Mouse (Mus musculus): Measurements from ENCODE around the gene Gm20765. TPM values are rescaled to one million over a fixed set of nuclear protein-coding genes. Genes with fewer than 3 reads are reported as not detected.

The Gm20765 gene
- polyA plus RNA-seq, 1 experiment from 2014 or later, result not detected

GRCm38 (mm10) chr10:104214527-104214926 is 29.2 kb downstream of the Gm20765 start:
- 74% methylated on average over 5 of the region's 5 CpGs for WGBS (ENCODE audit: insufficient replicate concordance)
- H3K27ac ChIP-seq (ENCODE audit: low read length), result no peak overlapping the region
- H3K9me3 ChIP-seq (replicated peaks; ENCODE audit: control insufficient read depth, low read length), result no peaks in the 10 kb centered on the region
- H3K27me3 ChIP-seq (ENCODE audit: control insufficient read depth, insufficient read depth, low read depth, low read length), result no peaks in the 10 kb centered on the region
- no peaks in the 10 kb centered on the region for H3K36me3 ChIP-seq (ENCODE audit: control insufficient read depth, insufficient read depth)
- H3K4me3 ChIP-seq (ENCODE audit: low read depth, low read length), result no peak overlapping the region
- no peak overlapping the region for H3K9ac ChIP-seq (ENCODE audit: low read depth, low read length)
- ATAC-seq (ENCODE audit: low read depth), result no peak
- H3K4me2 ChIP-seq (ENCODE audit: low read depth, low read length), result no peak overlapping the region
- no peaks in the 10 kb centered on the region for H3K4me1 ChIP-seq (ENCODE audit: control insufficient read depth, low read depth, low read length)

DNA sequence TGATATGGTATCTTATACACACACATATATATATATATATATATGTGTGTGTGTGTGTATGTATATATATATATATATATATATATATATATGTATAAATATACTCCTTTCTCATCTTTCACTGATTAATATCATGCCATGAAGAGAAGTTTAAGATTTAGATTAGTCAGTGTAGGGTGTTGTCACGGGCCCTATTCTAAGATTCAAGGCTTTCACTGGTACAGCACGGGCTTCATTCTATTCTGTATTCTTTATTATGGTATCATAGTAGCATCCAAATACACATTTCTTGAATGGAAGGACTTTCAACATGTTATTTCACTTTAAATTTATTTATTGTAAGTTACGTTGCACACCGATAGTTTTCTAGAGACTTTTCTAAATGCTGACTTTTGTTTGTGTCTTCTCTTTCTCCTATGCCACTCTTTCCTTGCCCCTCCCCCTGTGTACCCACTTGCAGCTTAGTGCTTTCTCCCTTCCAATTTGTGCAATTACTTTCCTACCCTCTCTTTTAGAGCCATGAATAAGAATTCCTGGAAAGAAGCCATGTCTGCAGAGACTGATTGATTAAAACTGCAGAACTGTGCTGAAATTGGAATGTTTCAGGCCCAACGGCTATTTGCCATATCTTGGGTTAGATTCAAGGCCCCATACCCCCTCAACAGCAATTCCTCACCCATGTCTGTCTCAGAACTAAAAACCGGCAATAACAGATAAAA is 35.1 kb downstream of the Gm20765 start:
- no peak overlapping the region for H3K27ac ChIP-seq (ENCODE audit: low read length)
- no peak overlapping the region for H3K9ac ChIP-seq (ENCODE audit: low read depth, low read length)
- no peak overlapping the region for H3K4me2 ChIP-seq (ENCODE audit: low read depth, low read length)
- H3K4me1 ChIP-seq (ENCODE audit: control insufficient read depth, low read depth, low read length), result no peaks in the 10 kb centered on the region
- no peak for ATAC-seq (ENCODE audit: low read depth)
- H3K36me3 ChIP-seq (ENCODE audit: control insufficient read depth, insufficient read depth), result no peaks in the 10 kb centered on the region
- no peaks in the 10 kb centered on the region for H3K27me3 ChIP-seq (ENCODE audit: control insufficient read depth, insufficient read depth, low read depth, low read length)
- H3K4me3 ChIP-seq (ENCODE audit: low read depth, low read length), result no peak overlapping the region
- H3K9me3 ChIP-seq (replicated peaks; ENCODE audit: control insufficient read depth, low read length), result no peaks in the 10 kb centered on the region
- 59% methylated on average over 6 of the region's 6 CpGs for WGBS (ENCODE audit: insufficient replicate concordance)

Other genes starting within 250 kb of the Gm20765 start
- gene Gm21293, start 42.5 kb upstream of the Gm20765 start, polyA plus RNA-seq (2015; fragmentation: Nextera tagmentation; extraction: Ambion mirVana), result not detected in 2 replicates
- gene Gm6763, start 34.0 kb upstream of the Gm20765 start, polyA plus RNA-seq (2015; fragmentation: Nextera tagmentation; extraction: Ambion mirVana), result not detected in 2 replicates
- gene Gm8764, start 25.5 kb upstream of the Gm20765 start, polyA plus RNA-seq (2015; fragmentation: Nextera tagmentation; extraction: Ambion mirVana), result not detected in 2 replicates
- not detected in 2 replicates for gene Gm21304, start 17.0 kb upstream of the Gm20765 start, polyA plus RNA-seq (2015; fragmentation: Nextera tagmentation; extraction: Ambion mirVana)
- gene Gm21312, start 8.5 kb upstream of the Gm20765 start, polyA plus RNA-seq (2015; fragmentation: Nextera tagmentation; extraction: Ambion mirVana), result not detected in 2 replicates
- not detected in 2 replicates for gene Gm4340, start 8.5 kb downstream of the Gm20765 start, polyA plus RNA-seq (2015; fragmentation: Nextera tagmentation; extraction: Ambion mirVana)

Data from liver, embryonic 16.5 days (tissue).